Mouse (Mus musculus): ENCODE data around the gene Atg9a. TPM values are rescaled to one million over a fixed set of nuclear protein-coding genes. Genes with fewer than 3 reads are reported as not detected.
A peak's percentile ranks its signal among the peaks of the same experiment; 100 is the strongest.

Atg9a gene
- polyA plus RNA-seq, 2 experiments = 31.5 to 46.1 TPM

DNA sequence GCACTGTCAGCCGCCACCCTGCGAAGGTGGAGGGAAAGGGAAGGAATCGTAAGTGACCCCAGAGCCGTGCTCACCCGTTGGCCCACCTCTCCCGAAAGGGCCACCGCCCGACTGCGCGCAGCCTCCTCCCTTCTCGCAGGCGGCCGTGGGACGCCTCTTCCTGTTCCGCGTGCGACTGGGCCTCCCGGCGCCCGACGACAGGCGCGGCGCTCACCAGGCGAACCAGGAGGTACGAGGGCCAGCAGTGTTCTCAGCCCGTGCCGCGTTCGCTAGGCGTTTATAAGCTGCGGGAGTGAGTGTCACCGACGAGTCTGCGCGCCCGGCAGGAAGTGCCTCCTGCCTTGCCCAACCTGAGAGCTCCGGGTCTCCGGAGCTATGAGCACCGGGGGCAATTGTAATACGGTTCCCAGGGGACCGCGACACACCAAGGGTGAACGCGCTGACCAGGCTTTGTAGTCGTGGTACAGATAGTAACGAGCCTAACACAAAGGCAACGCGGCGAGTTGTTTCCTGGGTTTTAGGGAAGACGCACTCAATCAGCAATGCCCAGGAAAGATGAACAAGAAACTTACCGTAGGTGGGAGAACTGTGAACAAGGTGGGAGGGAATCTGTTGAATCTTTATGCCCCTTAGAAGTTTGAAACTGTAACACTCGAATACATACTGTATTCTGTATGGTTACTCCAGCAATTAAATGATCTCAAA is 50.4 kb downstream of the Atg9a start:
- peak; percentile 16; the same call in 1 of the 2 replicates for ATAC-seq (ENCODE audit: low FRiP score, low read depth)
- Histone ChIP-seq H3K9me3 (ENCODE audit: control insufficient read depth, low read length) (no peaks in the 10 kb centered on the region), H3K4me3 (replicated peaks; ENCODE audit: low read length) (peak overlapping the region; percentile 91), H3K4me2 (replicated peaks; ENCODE audit: low read depth, low read length, severe bottlenecking) (peak overlapping the region; percentile 93), H3K36me3 (ENCODE audit: control insufficient read depth, insufficient read depth, low read length) (peaks cover 60% of the 10 kb centered on the region), H3K9ac (ENCODE audit: low read depth, low read length, severe bottlenecking) (peak overlapping the region; percentile 90), H3K27ac (replicated peaks; ENCODE audit: low read depth, low read length) (peak overlapping the region; percentile 92), H3K4me1 (ENCODE audit: control insufficient read depth, insufficient read depth, low read length) (peaks cover 12% of the 10 kb centered on the region), H3K27me3 (ENCODE audit: control insufficient read depth, insufficient read depth, low read length) (no peaks in the 10 kb centered on the region)
- DNase-seq (ENCODE audit: low spot score) = peak; percentile 27
- TF ChIP-seq POLR2A (IDR thresholded peaks at IDR 0.05; ENCODE audit: borderline replicate concordance, extremely low read depth, insufficient read depth, insufficient read length) = no peak
- WGBS = under 1% methylated on average over 50 of the region's 53 CpGs

DNA sequence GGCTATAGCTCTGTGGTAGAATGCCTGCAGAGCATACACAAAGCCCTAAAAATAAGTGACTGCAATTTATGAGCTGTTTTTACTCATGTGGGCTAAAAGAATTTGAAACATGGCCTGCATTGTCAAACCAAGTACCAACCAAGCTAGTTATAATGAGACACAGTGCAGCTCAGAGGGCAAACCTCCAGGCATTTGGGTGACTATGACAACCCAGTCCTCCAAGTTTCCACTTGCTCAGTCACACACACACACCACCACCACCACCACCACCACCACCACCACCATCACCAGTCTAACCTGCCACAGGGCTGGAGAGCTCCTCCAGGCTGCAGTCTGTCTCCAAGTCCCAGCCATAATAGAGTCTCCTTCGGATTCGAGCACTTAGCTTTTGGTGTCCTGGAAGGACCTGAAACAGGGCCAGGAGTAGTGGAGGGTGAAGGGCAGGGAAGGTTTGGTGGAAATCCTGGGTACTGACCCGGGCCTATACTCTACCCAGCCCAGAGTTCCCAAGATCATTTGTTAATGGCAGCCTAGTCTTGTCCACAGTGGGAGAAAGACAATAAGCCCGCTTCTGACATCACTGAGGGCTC is 51.3 kb downstream of the Atg9a start:
- WGBS = 65% methylated on average over 4 of the region's 4 CpGs
- Histone ChIP-seq H3K36me3 (ENCODE audit: control insufficient read depth, insufficient read depth, low read length) (peaks cover 60% of the 10 kb centered on the region), H3K4me3 (replicated peaks; ENCODE audit: low read length) (peak overlapping the region; percentile 91), H3K4me1 (ENCODE audit: control insufficient read depth, insufficient read depth, low read length) (peaks cover 12% of the 10 kb centered on the region), H3K27me3 (ENCODE audit: control insufficient read depth, insufficient read depth, low read length) (no peaks in the 10 kb centered on the region), H3K4me2 (replicated peaks; ENCODE audit: low read depth, low read length, severe bottlenecking) (peak overlapping the region; percentile 93), H3K27ac (replicated peaks; ENCODE audit: low read depth, low read length) (0 out of 2 replicates have a peak overlapping the region, but pooled peaks have one; percentile 92), H3K9ac (ENCODE audit: low read depth, low read length, severe bottlenecking) (peak overlapping the region; percentile 90), H3K9me3 (ENCODE audit: control insufficient read depth, low read length) (no peaks in the 10 kb centered on the region)
- ATAC-seq (ENCODE audit: low FRiP score, low read depth) (no peak), DNase-seq (ENCODE audit: low spot score) (no peak)
- no peak for TF ChIP-seq POLR2A (IDR thresholded peaks at IDR 0.05; ENCODE audit: borderline replicate concordance, extremely low read depth, insufficient read depth, insufficient read length)

DNA sequence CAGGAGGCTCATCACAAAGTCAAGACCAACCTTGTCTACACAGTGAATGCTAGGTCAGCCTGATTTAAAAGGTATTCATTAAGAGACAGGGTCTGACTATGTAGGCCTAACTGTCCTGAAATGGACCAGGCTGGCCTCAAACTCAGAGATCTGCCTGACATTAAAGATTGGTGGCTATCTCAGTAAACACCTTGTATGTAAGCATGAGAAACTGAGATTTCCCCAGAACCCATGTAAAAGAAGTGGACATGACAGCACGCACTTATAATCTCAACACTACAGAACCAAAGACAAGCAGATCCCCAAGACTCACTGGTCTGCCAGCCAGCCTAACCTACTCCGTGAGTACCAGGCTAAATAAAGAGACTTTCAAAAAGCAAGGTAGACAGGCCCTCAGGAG is 53.5 kb downstream of the Atg9a start:
- H3K27me3 ChIP-seq (ENCODE audit: control insufficient read depth, insufficient read depth, low read length) = no peaks in the 10 kb centered on the region
- TF ChIP-seq POLR2A (IDR thresholded peaks at IDR 0.05; ENCODE audit: borderline replicate concordance, extremely low read depth, insufficient read depth, insufficient read length) = no peak
- H3K4me3 ChIP-seq (replicated peaks; ENCODE audit: low read length) = no peak overlapping the region
- no peak overlapping the region for H3K9ac ChIP-seq (ENCODE audit: low read depth, low read length, severe bottlenecking)
- 97% methylated on average over 2 of the region's 2 CpGs for WGBS
- peaks cover 7% of the 10 kb centered on the region for H3K4me1 ChIP-seq (ENCODE audit: control insufficient read depth, insufficient read depth, low read length)
- peaks cover 48% of the 10 kb centered on the region for H3K36me3 ChIP-seq (ENCODE audit: control insufficient read depth, insufficient read depth, low read length)
- H3K9me3 ChIP-seq (ENCODE audit: control insufficient read depth, low read length) = no peaks in the 10 kb centered on the region
- no peak overlapping the region for H3K4me2 ChIP-seq (replicated peaks; ENCODE audit: low read depth, low read length, severe bottlenecking)
- DNase-seq (ENCODE audit: low spot score) (no peak), ATAC-seq (ENCODE audit: low FRiP score, low read depth) (no peak)
- no peak overlapping the region for H3K27ac ChIP-seq (replicated peaks; ENCODE audit: low read depth, low read length)

- no peak overlapping the region for H3K4me2 ChIP-seq (replicated peaks; ENCODE audit: low read depth, low read length, severe bottlenecking)
- DNase-seq (ENCODE audit: low spot score) = no peak
- 40% methylated on average over 3 of the region's 3 CpGs for WGBS
- H3K9me3 ChIP-seq (ENCODE audit: control insufficient read depth, low read length) = no peaks in the 10 kb centered on the region
- TF ChIP-seq POLR2A (IDR thresholded peaks at IDR 0.05; ENCODE audit: borderline replicate concordance, extremely low read depth, insufficient read depth, insufficient read length) = no peak
- H3K27ac ChIP-seq (replicated peaks; ENCODE audit: low read depth, low read length) = no peak overlapping the region
- H3K9ac ChIP-seq (ENCODE audit: low read depth, low read length, severe bottlenecking) = no peak overlapping the region
- H3K36me3 ChIP-seq (ENCODE audit: control insufficient read depth, insufficient read depth, low read length) = peaks cover 48% of the 10 kb centered on the region
- H3K4me1 ChIP-seq (ENCODE audit: control insufficient read depth, insufficient read depth, low read length) = peaks cover 7% of the 10 kb centered on the region
- no peak overlapping the region for H3K4me3 ChIP-seq (replicated peaks; ENCODE audit: low read length)
- ATAC-seq (ENCODE audit: low FRiP score, low read depth) = no peak
- H3K27me3 ChIP-seq (ENCODE audit: control insufficient read depth, insufficient read depth, low read length) = no peaks in the 10 kb centered on the region
Measured at GRCm38 (mm10) chr1:75136730-75137129, 55.3 kb downstream of the Atg9a start.

DNA sequence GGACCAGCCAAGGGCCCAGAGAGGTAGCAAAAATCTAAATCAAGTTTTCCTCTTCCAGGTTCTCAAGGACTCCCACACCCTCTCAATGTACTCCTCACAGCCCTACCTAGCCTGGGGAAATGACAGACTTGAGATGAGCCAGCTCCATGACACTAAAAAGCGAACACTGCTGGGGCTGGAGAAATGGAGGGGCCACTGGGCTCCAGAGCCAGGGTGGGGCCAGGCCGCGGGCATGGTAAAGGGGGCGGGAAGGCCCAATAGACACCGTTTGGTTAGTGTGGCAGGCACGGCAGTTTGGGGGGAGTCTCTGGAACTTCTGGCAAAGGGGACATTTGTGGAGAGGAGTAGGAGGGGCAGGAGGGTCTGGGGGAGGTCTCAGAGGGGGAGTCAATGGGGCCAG is 55.7 kb downstream of the Atg9a start:
- H3K4me3 ChIP-seq (replicated peaks; ENCODE audit: low read length) = no peak overlapping the region
- H3K4me2 ChIP-seq (replicated peaks; ENCODE audit: low read depth, low read length, severe bottlenecking) = no peak overlapping the region
- peaks cover 48% of the 10 kb centered on the region for H3K36me3 ChIP-seq (ENCODE audit: control insufficient read depth, insufficient read depth, low read length)
- no peaks in the 10 kb centered on the region for H3K9me3 ChIP-seq (ENCODE audit: control insufficient read depth, low read length)
- DNase-seq (ENCODE audit: low spot score) (no peak), ATAC-seq (ENCODE audit: low FRiP score, low read depth) (no peak)
- no peak for TF ChIP-seq POLR2A (IDR thresholded peaks at IDR 0.05; ENCODE audit: borderline replicate concordance, extremely low read depth, insufficient read depth, insufficient read length)
- H3K4me1 ChIP-seq (ENCODE audit: control insufficient read depth, insufficient read depth, low read length) = peaks cover 7% of the 10 kb centered on the region
- WGBS = 71% methylated on average over 6 of the region's 6 CpGs
- no peak overlapping the region for H3K27ac ChIP-seq (replicated peaks; ENCODE audit: low read depth, low read length)
- no peak overlapping the region for H3K9ac ChIP-seq (ENCODE audit: low read depth, low read length, severe bottlenecking)
- H3K27me3 ChIP-seq (ENCODE audit: control insufficient read depth, insufficient read depth, low read length) = no peaks in the 10 kb centered on the region
